Mouse (Mus musculus) bone marrow macrophage, adult 2 months (primary cell): ENCODE results near the gene Reg2.

Source experiments
- CTCF ChIP-seq: IDR thresholded peaks from 2 replicates; pipeline ENCODE4 v1.5.1; 2012; ENCODE audit warnings: low read depth, mild to moderate bottlenecking, low read length, moderate library complexity
- POLR2A ChIP-seq: IDR thresholded peaks from 2 replicates; pipeline ENCODE4 v1.6.1; 2012; ENCODE audit warnings: mild to moderate bottlenecking, low read depth, low read length, borderline replicate concordance

GRCm38 (mm10) chr6:78448409-78448808 lies 53.0 kb downstream of the Reg2 start:
- TF ChIP-seq CTCF, result no peak
- TF ChIP-seq POLR2A, result no peak
